Mouse (Mus musculus): ENCODE measurements around the gene Mvb12b. TPM values are rescaled to one million over a fixed set of nuclear protein-coding genes. Genes with fewer than 3 reads are reported as not detected.

Gene Mvb12b
- polyA plus RNA-seq, 1 experiment, result 204 TPM

GRCm38 (mm10) chr2:33818385-33818784 is 69.4 kb downstream of the Mvb12b start:
- Histone ChIP-seq H3K4me3 (replicated peaks) (peak overlapping the region; percentile 25), H3K9me3 (no peaks in the 10 kb centered on the region), H3K36me3 (replicated peaks; ENCODE audit: low read length) (peaks cover 100% of the 10 kb centered on the region), H3K4me1 (peaks cover 90% of the 10 kb centered on the region), H3K27me3 (replicated peaks) (no peaks in the 10 kb centered on the region)
- no peak for TF ChIP-seq GATA1 (IDR thresholded peaks at IDR 0.05; ENCODE audit: borderline replicate concordance, low read length)
- no peak for TF ChIP-seq FLI1 (IDR thresholded peaks at IDR 0.05; ENCODE audit: low read length)

GRCm38 (mm10) chr2:33817663-33818346 is 69.9 kb downstream of the Mvb12b start:
- peak overlapping the region; percentile 73 for H3K4me3 ChIP-seq (replicated peaks)
- no peaks in the 10 kb centered on the region for H3K27me3 ChIP-seq (replicated peaks)
- peaks cover 100% of the 10 kb centered on the region for H3K36me3 ChIP-seq (replicated peaks; ENCODE audit: low read length)
- H3K4me1 ChIP-seq, result peaks cover 85% of the 10 kb centered on the region
- no peaks in the 10 kb centered on the region for H3K9me3 ChIP-seq
- TF ChIP-seq FLI1 (IDR thresholded peaks at IDR 0.05; ENCODE audit: low read length) (no peak), GATA1 (IDR thresholded peaks at IDR 0.05; ENCODE audit: borderline replicate concordance, low read length) (no peak)

GRCm38 (mm10) chr2:33817080-33817479 is 70.7 kb downstream of the Mvb12b start:
- no peaks in the 10 kb centered on the region for H3K9me3 ChIP-seq
- no peaks in the 10 kb centered on the region for H3K27me3 ChIP-seq (replicated peaks)
- H3K4me3 ChIP-seq (replicated peaks), result no peak overlapping the region
- TF ChIP-seq FLI1 (IDR thresholded peaks at IDR 0.05; ENCODE audit: low read length) (no peak), GATA1 (IDR thresholded peaks at IDR 0.05; ENCODE audit: borderline replicate concordance, low read length) (no peak)
- peaks cover 100% of the 10 kb centered on the region for H3K36me3 ChIP-seq (replicated peaks; ENCODE audit: low read length)
- peaks cover 85% of the 10 kb centered on the region for H3K4me1 ChIP-seq

- H3K9me3 ChIP-seq, result no peaks in the 10 kb centered on the region
- H3K27me3 ChIP-seq (replicated peaks), result no peaks in the 10 kb centered on the region
- peaks cover 100% of the 10 kb centered on the region for H3K36me3 ChIP-seq (replicated peaks; ENCODE audit: low read length)
- H3K4me1 ChIP-seq, result peaks cover 81% of the 10 kb centered on the region
- TF ChIP-seq FLI1 (IDR thresholded peaks at IDR 0.05; ENCODE audit: low read length) (no peak), GATA1 (IDR thresholded peaks at IDR 0.05; ENCODE audit: borderline replicate concordance, low read length) (no peak)
- H3K4me3 ChIP-seq (replicated peaks), result no peak overlapping the region
Observed at GRCm38 (mm10) chr2:33814581-33814980, 73.2 kb downstream of the Mvb12b start.

GRCm38 (mm10) chr2:33813501-33814240 is 74.1 kb downstream of the Mvb12b start:
- Histone ChIP-seq H3K36me3 (replicated peaks; ENCODE audit: low read length) (peaks cover 100% of the 10 kb centered on the region), H3K4me1 (peaks cover 81% of the 10 kb centered on the region), H3K27me3 (replicated peaks) (no peaks in the 10 kb centered on the region)

GRCm38 (mm10) chr2:33812980-33813379 is 74.8 kb downstream of the Mvb12b start:
- Histone ChIP-seq H3K36me3 (replicated peaks; ENCODE audit: low read length) (peaks cover 100% of the 10 kb centered on the region), H3K4me3 (replicated peaks) (no peak overlapping the region), H3K4me1 (peaks cover 80% of the 10 kb centered on the region), H3K27me3 (replicated peaks) (no peaks in the 10 kb centered on the region), H3K9me3 (no peaks in the 10 kb centered on the region)
- TF ChIP-seq GATA1 (IDR thresholded peaks at IDR 0.05; ENCODE audit: borderline replicate concordance, low read length) (no peak), FLI1 (IDR thresholded peaks at IDR 0.05; ENCODE audit: low read length) (no peak)

More at GRCm38 (mm10) chr2:33813501-33814240, 74.1 kb downstream of the Mvb12b start:
- H3K9me3 ChIP-seq, result no peaks in the 10 kb centered on the region
- TF ChIP-seq GATA1 (IDR thresholded peaks at IDR 0.05; ENCODE audit: borderline replicate concordance, low read length), result no peak
- no peak for TF ChIP-seq FLI1 (IDR thresholded peaks at IDR 0.05; ENCODE audit: low read length)
- no peak overlapping the region for H3K4me3 ChIP-seq (replicated peaks)

GRCm38 (mm10) chr2:33811349-33811890 is 76.3 kb downstream of the Mvb12b start:
- H3K4me1 ChIP-seq, result peaks cover 78% of the 10 kb centered on the region
- H3K36me3 ChIP-seq (replicated peaks; ENCODE audit: low read length), result peaks cover 100% of the 10 kb centered on the region
- H3K4me3 ChIP-seq (replicated peaks), result no peak overlapping the region
- H3K9me3 ChIP-seq, result no peaks in the 10 kb centered on the region
- no peaks in the 10 kb centered on the region for H3K27me3 ChIP-seq (replicated peaks)
- TF ChIP-seq FLI1 (IDR thresholded peaks at IDR 0.05; ENCODE audit: low read length), result no peak
- no peak for TF ChIP-seq GATA1 (IDR thresholded peaks at IDR 0.05; ENCODE audit: borderline replicate concordance, low read length)

GRCm38 (mm10) chr2:33809081-33809480 is 78.7 kb downstream of the Mvb12b start:
- Histone ChIP-seq H3K36me3 (replicated peaks; ENCODE audit: low read length) (peaks cover 100% of the 10 kb centered on the region), H3K9me3 (no peaks in the 10 kb centered on the region), H3K4me3 (replicated peaks) (no peak overlapping the region), H3K27me3 (replicated peaks) (no peaks in the 10 kb centered on the region), H3K4me1 (peaks cover 85% of the 10 kb centered on the region)
- TF ChIP-seq GATA1 (IDR thresholded peaks at IDR 0.05; ENCODE audit: borderline replicate concordance, low read length) (no peak), FLI1 (IDR thresholded peaks at IDR 0.05; ENCODE audit: low read length) (no peak)

- Histone ChIP-seq H3K27me3 (replicated peaks) (no peaks in the 10 kb centered on the region), H3K4me3 (replicated peaks) (no peak overlapping the region), H3K36me3 (replicated peaks; ENCODE audit: low read length) (peaks cover 100% of the 10 kb centered on the region), H3K4me1 (peaks cover 92% of the 10 kb centered on the region), H3K9me3 (no peaks in the 10 kb centered on the region)
- TF ChIP-seq FLI1 (IDR thresholded peaks at IDR 0.05; ENCODE audit: low read length) (no peak), GATA1 (IDR thresholded peaks at IDR 0.05; ENCODE audit: borderline replicate concordance, low read length) (no peak)
Observed at GRCm38 (mm10) chr2:33808032-33808431, 79.7 kb downstream of the Mvb12b start.

- Histone ChIP-seq H3K4me1 (peaks cover 97% of the 10 kb centered on the region), H3K4me3 (replicated peaks) (no peak overlapping the region), H3K9me3 (no peaks in the 10 kb centered on the region), H3K27me3 (replicated peaks) (no peaks in the 10 kb centered on the region), H3K36me3 (replicated peaks; ENCODE audit: low read length) (peaks cover 100% of the 10 kb centered on the region)
- TF ChIP-seq FLI1 (IDR thresholded peaks at IDR 0.05; ENCODE audit: low read length) (no peak), GATA1 (IDR thresholded peaks at IDR 0.05; ENCODE audit: borderline replicate concordance, low read length) (no peak)
Observed at GRCm38 (mm10) chr2:33805640-33806039, 82.1 kb downstream of the Mvb12b start.

All from megakaryocyte, embryonic 14.5 days (primary cell).